ENCODE assay signal across 8 mouse cellular contexts in genomic region chr9:66124111-66124531, GRCm38 (mm10). TPM values are rescaled to one million over a fixed set of nuclear protein-coding genes. Genes with fewer than 3 reads are reported as not detected.
DNase-seq lines count a peak whose midpoint lies in the region; ATAC-seq and TF ChIP-seq lines count a peak whose summit lies in the region.

No protein-coding gene starts in this region.

- DNase-seq in right cerebral cortex, postnatal 10 days (ENCODE audit: low spot score in 2 of 2) = peak; percentile 39 to 50
- DNase-seq in right cerebral cortex, adult 18-20 months = no peak
- peak; percentile 68 for DNase-seq in limb, embryonic 10.5 days (ENCODE audit: low spot score)
- DNase-seq in cerebellum, adult 11-12 months = no peak

- H3K9ac ChIP-seq in forebrain, embryonic 16.5 days (replicated peaks; ENCODE audit: low read depth, low read length) = peak overlapping the region; percentile 84
- H3K9ac ChIP-seq in midbrain, embryonic 16.5 days (ENCODE audit: low read depth, low read length) = peak overlapping the region; percentile 92

- peak; percentile 5 for ATAC-seq in forebrain, embryonic 16.5 days
- ATAC-seq in midbrain, embryonic 16.5 days = peak; percentile 15
- no peak for ATAC-seq in activated CD4-positive, CD25-positive, alpha-beta regulatory T cell, adult 4 months

- H3K4me3 ChIP-seq in bone marrow macrophage, adult 2 months (ENCODE audit: insufficient read depth, low read length) = peak overlapping the region; percentile 98
- peak overlapping the region; percentile 81 for H3K4me3 ChIP-seq in forebrain, embryonic 16.5 days (replicated peaks; ENCODE audit: low read length)
- H3K4me3 ChIP-seq in limb, embryonic 10.5 days = peak overlapping the region; percentile 86
- peak overlapping the region; percentile 84 for H3K4me3 ChIP-seq in midbrain, embryonic 16.5 days (ENCODE audit: low read depth, low read length)

- TF ChIP-seq POLR2A in bone marrow macrophage, adult 2 months (IDR thresholded peaks at IDR 0.05; ENCODE audit: borderline replicate concordance, low read depth, low read length) = no peak

- peak overlapping the region; percentile 66 for H3K27ac ChIP-seq in bone marrow macrophage, adult 2 months (ENCODE audit: insufficient read depth, low read depth, low read length)
- peak overlapping the region; percentile 84 for H3K27ac ChIP-seq in forebrain, embryonic 16.5 days (ENCODE audit: low read length)
- H3K27ac ChIP-seq in limb, embryonic 10.5 days = peak overlapping the region; percentile 93
- peak overlapping the region; percentile 89 for H3K27ac ChIP-seq in midbrain, embryonic 16.5 days (ENCODE audit: low read length)

- H3K4me1 ChIP-seq in bone marrow macrophage, adult 2 months (ENCODE audit: control insufficient read depth, insufficient read depth, low read length) = peaks cover 35% of the 10 kb centered on the region
- H3K4me1 ChIP-seq in forebrain, embryonic 16.5 days (replicated peaks; ENCODE audit: control insufficient read depth, insufficient read depth, low read length) = peaks cover 33% of the 10 kb centered on the region
- peaks cover 36% of the 10 kb centered on the region for H3K4me1 ChIP-seq in limb, embryonic 10.5 days
- H3K4me1 ChIP-seq in midbrain, embryonic 16.5 days (ENCODE audit: control insufficient read depth, insufficient read depth, low read length) = peaks cover 38% of the 10 kb centered on the region

- peak overlapping the region; percentile 73 for H3K4me2 ChIP-seq in forebrain, embryonic 16.5 days (ENCODE audit: low read length)
- peak overlapping the region; percentile 65 for H3K4me2 ChIP-seq in midbrain, embryonic 16.5 days (ENCODE audit: low read length)

- no peak for TF ChIP-seq CTCF in bone marrow macrophage, adult 2 months (IDR thresholded peaks at IDR 0.05; ENCODE audit: low read depth, low read length)

- no peaks in the 10 kb centered on the region for H3K9me3 ChIP-seq in forebrain, embryonic 16.5 days (ENCODE audit: control insufficient read depth, low read length)
- no peaks in the 10 kb centered on the region for H3K9me3 ChIP-seq in limb, embryonic 10.5 days (replicated peaks)
- no peaks in the 10 kb centered on the region for H3K9me3 ChIP-seq in midbrain, embryonic 16.5 days (replicated peaks; ENCODE audit: control insufficient read depth, low read length, poor library complexity, severe bottlenecking)

- WGBS in forebrain, embryonic 16.5 days = under 1% methylated on average over 12 of the region's 12 CpGs
- 1% methylated on average over 12 of the region's 12 CpGs for WGBS in limb, embryonic 10.5 days
- under 1% methylated on average over 12 of the region's 12 CpGs for WGBS in midbrain, embryonic 16.5 days

- H3K27me3 ChIP-seq in forebrain, embryonic 16.5 days (replicated peaks; ENCODE audit: control insufficient read depth, insufficient read depth, low read length) = no peaks in the 10 kb centered on the region
- H3K27me3 ChIP-seq in limb, embryonic 10.5 days (ENCODE audit: low read depth, poor library complexity, severe bottlenecking) = no peaks in the 10 kb centered on the region
- H3K27me3 ChIP-seq in midbrain, embryonic 16.5 days (ENCODE audit: control insufficient read depth, insufficient read depth, low read depth, low read length) = no peaks in the 10 kb centered on the region

- no peaks in the 10 kb centered on the region for H3K36me3 ChIP-seq in forebrain, embryonic 16.5 days (ENCODE audit: control insufficient read depth, insufficient read depth)
- peaks cover 19% of the 10 kb centered on the region for H3K36me3 ChIP-seq in limb, embryonic 10.5 days
- no peaks in the 10 kb centered on the region for H3K36me3 ChIP-seq in midbrain, embryonic 16.5 days (ENCODE audit: control insufficient read depth, insufficient read depth, low read length)

RNA-seq across cellular contexts. Expression of gene Snx1, which starts 2.3 kb away (rescaled TPM):
- 117 and 141 TPM in 2 replicates for polyA plus RNA-seq in bone marrow macrophage, adult 2 months (2012; ENCODE audit: insufficient read depth, insufficient read length, missing spikeins)
- 101 and 109 TPM in 2 replicates for polyA plus RNA-seq in forebrain, embryonic 16.5 days (2015; fragmentation: Nextera tagmentation; extraction: Ambion mirVana)
- polyA plus RNA-seq in limb, embryonic 10.5 days (2016; fragmentation: Nextera tagmentation; extraction: Ambion mirVana) = 122 and 126 TPM in 2 replicates
- polyA plus RNA-seq in midbrain, embryonic 16.5 days (2015; fragmentation: Nextera tagmentation; extraction: Ambion mirVana) = 68.0 and 78.3 TPM in 2 replicates
- polyA plus RNA-seq in activated CD4-positive, CD25-positive, alpha-beta regulatory T cell, adult 4 months (2017; shearing (Covaris generic)) = 10 to 100 TPM; 71.4 to 82.3 TPM

RNA-seq across cellular contexts. Expression of gene Ciao2a, which starts 2.3 kb away (rescaled TPM):
- polyA plus RNA-seq in bone marrow macrophage, adult 2 months (2012; ENCODE audit: insufficient read depth, insufficient read length, missing spikeins) = 133 and 152 TPM in 2 replicates
- 81.1 and 84.3 TPM in 2 replicates for polyA plus RNA-seq in forebrain, embryonic 16.5 days (2015; fragmentation: Nextera tagmentation; extraction: Ambion mirVana)
- 166 and 171 TPM in 2 replicates for polyA plus RNA-seq in limb, embryonic 10.5 days (2016; fragmentation: Nextera tagmentation; extraction: Ambion mirVana)
- 61.0 and 69.5 TPM in 2 replicates for polyA plus RNA-seq in midbrain, embryonic 16.5 days (2015; fragmentation: Nextera tagmentation; extraction: Ambion mirVana)
- 100 to 1,000 TPM; 180 to 193 TPM for polyA plus RNA-seq in activated CD4-positive, CD25-positive, alpha-beta regulatory T cell, adult 4 months (2017; shearing (Covaris generic))

RNA-seq across cellular contexts. Expression of gene Dapk2, which starts 33.9 kb away (rescaled TPM):
- not detected in 2 replicates for polyA plus RNA-seq in bone marrow macrophage, adult 2 months (2012; ENCODE audit: insufficient read depth, insufficient read length, missing spikeins)
- 1.0 and 1.8 TPM in 2 replicates for polyA plus RNA-seq in forebrain, embryonic 16.5 days (2015; fragmentation: Nextera tagmentation; extraction: Ambion mirVana)
- 2.9 and 3.6 TPM in 2 replicates for polyA plus RNA-seq in limb, embryonic 10.5 days (2016; fragmentation: Nextera tagmentation; extraction: Ambion mirVana)
- polyA plus RNA-seq in midbrain, embryonic 16.5 days (2015; fragmentation: Nextera tagmentation; extraction: Ambion mirVana) = 0.90 and 1.0 TPM in 2 replicates
- polyA plus RNA-seq in activated CD4-positive, CD25-positive, alpha-beta regulatory T cell, adult 4 months (2017; shearing (Covaris generic)) = 1 to 10 TPM in 1 of 2 experiments, under 1 TPM in 1; 0.82 to 2.6 TPM

RNA-seq across cellular contexts. Expression of gene Snx22, which starts 54.6 kb away (rescaled TPM):
- polyA plus RNA-seq in bone marrow macrophage, adult 2 months (2012; ENCODE audit: insufficient read depth, insufficient read length, missing spikeins) = 0.28 and 0.32 TPM in 2 replicates
- polyA plus RNA-seq in forebrain, embryonic 16.5 days (2015; fragmentation: Nextera tagmentation; extraction: Ambion mirVana) = 4.5 and 8.1 TPM in 2 replicates
- polyA plus RNA-seq in limb, embryonic 10.5 days (2016; fragmentation: Nextera tagmentation; extraction: Ambion mirVana) = 1.9 and 2.4 TPM in 2 replicates
- polyA plus RNA-seq in midbrain, embryonic 16.5 days (2015; fragmentation: Nextera tagmentation; extraction: Ambion mirVana) = 11.2 and 13.1 TPM in 2 replicates
- polyA plus RNA-seq in activated CD4-positive, CD25-positive, alpha-beta regulatory T cell, adult 4 months (2017; shearing (Covaris generic)) = 1 to 10 TPM in 1 of 2 experiments, under 1 TPM in 1; 0.79 to 2.5 TPM

Comparison
In these comparisons a context has a peak if more than half of its experiments do, and no peak if none do; other contexts are left out.
1. DNase-seq: peak in right cerebral cortex, postnatal 10 days (2 of 2) and limb, embryonic 10.5 days (single experiment); none in right cerebral cortex, adult 18-20 months (single experiment) and cerebellum, adult 11-12 months (single experiment).
2. Peak in every context shown above with its lines, with median percentiles within 50 percentile points of each other: H3K27ac ChIP-seq and H3K4me3 ChIP-seq.